Mouse (Mus musculus) megakaryocyte, adult 5-6 weeks (primary cell): ENCODE data around the gene Gm2001. TPM values are rescaled to one million over a fixed set of nuclear protein-coding genes. Genes with fewer than 3 reads are reported as not detected.
"Not testable (repeated sequence)": the region's sequence is repeated elsewhere in the genome, so short reads cannot be mapped to it uniquely, and the experiment has no call there.

Experiments
- ATAC-seq: 2 replicates; pipeline ENCODE4 v1.8.0; 2016; ENCODE audit warnings: mild to moderate bottlenecking, inconsistent platforms; ENCODE audit not compliant: poor library complexity, severe bottlenecking
- total RNA-seq, 2 experiments: library from RNA; stranded (forward) in 1 of 2; stranded (reverse) in 1 of 2; fragments of 153-499, 151-499 nt in 1 of 2; fragments of 221-1000, 200-1000 nt in 1 of 2; gene quantifications; 2 replicates each; pipeline versions ENCODE4 v1.2.3 to v1.2.4; 2015 to 2017

The Gm2001 gene
- total RNA-seq (2015) (not detected in 2 replicates), total RNA-seq (2017) (not detected in 2 replicates)

- not testable (repeated sequence) for ATAC-seq
These were observed at the start of gene Gm2001 for GRCm38 (mm10) chr12:87842239-87842638. Gm2001 (minus strand) TSS chr12:87842339.

- ATAC-seq = not testable (repeated sequence)
These were observed 31.6 kb upstream of the Gm2001 start, which contains the start of gene Gm2016 for GRCm38 (mm10) chr12:87873772-87874171. Gm2016 (plus strand) TSS chr12:87874072.

GRCm38 (mm10) chr12:87864048-87864447 lies 21.9 kb upstream of the Gm2001 start:
- not testable (repeated sequence) for ATAC-seq

- ATAC-seq = not testable (repeated sequence)
These were observed 21.5 kb upstream of the Gm2001 start for GRCm38 (mm10) chr12:87863638-87864037.

- ATAC-seq = not testable (repeated sequence)
These were observed 19.9 kb upstream of the Gm2001 start for GRCm38 (mm10) chr12:87861740-87862692.

GRCm38 (mm10) chr12:87856067-87856466 lies 13.9 kb upstream of the Gm2001 start:
- not testable (repeated sequence) for ATAC-seq

GRCm38 (mm10) chr12:87850657-87851056 lies 8.5 kb upstream of the Gm2001 start:
- not testable (repeated sequence) for ATAC-seq

- ATAC-seq = not testable (repeated sequence)
These were observed 25.9 kb downstream of the Gm2001 start, which contains the start of gene BB287469 for GRCm38 (mm10) chr12:87816277-87816676. BB287469 (plus strand) TSS chr12:87816577.

- ATAC-seq = not testable (repeated sequence)
These were observed 44.2 kb downstream of the Gm2001 start for GRCm38 (mm10) chr12:87797971-87798370.

GRCm38 (mm10) chr12:87795212-87795611 lies 46.9 kb downstream of the Gm2001 start, which contains the start of gene Gm21936:
Gm21936 (plus strand) TSS chr12:87795512.
- not testable (repeated sequence) for ATAC-seq

Other genes with a start within 250 kb of the Gm2001 start
- gene Oog1, start 239.7 kb downstream of the Gm2001 start, total RNA-seq (2015) = not detected in 2 replicates
- not detected in 2 replicates for gene Oog1, start 239.7 kb downstream of the Gm2001 start, total RNA-seq (2017)
- gene Gm4027, start 223.5 kb downstream of the Gm2001 start, total RNA-seq (2015) = not detected in 2 replicates
- not detected in 2 replicates for gene Gm4027, start 223.5 kb downstream of the Gm2001 start, total RNA-seq (2017)
- not detected in 2 replicates for gene Gm16381, start 197.7 kb downstream of the Gm2001 start, total RNA-seq (2015)
- not detected in 2 replicates for gene Gm16381, start 197.7 kb downstream of the Gm2001 start, total RNA-seq (2017)
- gene Gm21319, start 66.6 kb downstream of the Gm2001 start, total RNA-seq (2015) = not detected in 2 replicates
- not detected in 2 replicates for gene Gm21319, start 66.6 kb downstream of the Gm2001 start, total RNA-seq (2017)
- gene Gm21936, start 46.8 kb downstream of the Gm2001 start, total RNA-seq (2015) = not detected in 2 replicates
- gene Gm21936, start 46.8 kb downstream of the Gm2001 start, total RNA-seq (2017) = not detected in 2 replicates
- not detected in 2 replicates for gene BB287469, start 25.8 kb downstream of the Gm2001 start, total RNA-seq (2015)
- gene BB287469, start 25.8 kb downstream of the Gm2001 start, total RNA-seq (2017) = not detected in 2 replicates
- gene Gm2016, start 31.7 kb upstream of the Gm2001 start, total RNA-seq (2015) = not detected in 2 replicates
- not detected in 2 replicates for gene Gm2016, start 31.7 kb upstream of the Gm2001 start, total RNA-seq (2017)
- gene Gm2022, start 53.0 kb upstream of the Gm2001 start, total RNA-seq (2015) = not detected in 2 replicates
- gene Gm2022, start 53.0 kb upstream of the Gm2001 start, total RNA-seq (2017) = not detected in 2 replicates
- gene Gm2035, start 77.5 kb upstream of the Gm2001 start, total RNA-seq (2015) = not detected in 2 replicates
- gene Gm2035, start 77.5 kb upstream of the Gm2001 start, total RNA-seq (2017) = not detected in 2 replicates
- gene Gm2042, start 111.7 kb upstream of the Gm2001 start, total RNA-seq (2015) = not detected in 2 replicates
- not detected in 2 replicates for gene Gm2042, start 111.7 kb upstream of the Gm2001 start, total RNA-seq (2017)
- not detected in 2 replicates for gene Gm2075, start 169.5 kb upstream of the Gm2001 start, total RNA-seq (2015)
- gene Gm2075, start 169.5 kb upstream of the Gm2001 start, total RNA-seq (2017) = not detected in 2 replicates
- gene Gm6803, start 176.4 kb upstream of the Gm2001 start, total RNA-seq (2015) = not detected in 2 replicates
- not detected in 2 replicates for gene Gm6803, start 176.4 kb upstream of the Gm2001 start, total RNA-seq (2017)
- not detected in 2 replicates for gene Gm2056, start 184.7 kb upstream of the Gm2001 start, total RNA-seq (2015)
- gene Gm2056, start 184.7 kb upstream of the Gm2001 start, total RNA-seq (2017) = not detected in 2 replicates
- not detected in 2 replicates for gene Gm16368, start 241.4 kb upstream of the Gm2001 start, total RNA-seq (2015)
- gene Gm16368, start 241.4 kb upstream of the Gm2001 start, total RNA-seq (2017) = not detected in 2 replicates